Mouse (Mus musculus): ENCODE results near the gene Zic3.

Zic3 gene

DNA sequence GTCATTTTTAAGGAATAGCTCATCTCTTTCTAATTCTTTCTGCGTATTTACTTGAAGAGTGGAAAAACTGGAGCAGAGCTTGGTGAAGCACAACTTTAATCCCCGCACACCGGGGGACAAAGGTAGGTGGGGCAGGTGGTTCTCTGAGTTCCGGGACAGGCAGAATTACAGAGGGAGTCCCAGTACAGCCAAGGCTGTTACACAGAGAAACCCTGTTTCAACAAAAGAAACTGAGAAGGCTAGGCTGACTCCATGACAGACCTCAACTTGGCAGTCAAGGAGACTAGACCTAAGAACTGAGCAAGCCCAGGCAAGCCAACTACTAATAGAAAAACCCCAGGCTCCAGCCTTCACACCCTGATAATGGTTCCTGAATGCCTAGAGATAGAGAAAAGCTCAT, 20.0 kb downstream of the Zic3 start:
- DNase-seq, result no peak
